Mouse (Mus musculus) hindbrain, embryonic 11.5 days (tissue): ENCODE measurements around the gene Fthl17d. TPM values are rescaled to one million over a fixed set of nuclear protein-coding genes. Genes with fewer than 3 reads are reported as not detected.
"Not testable (repeated sequence)": the region's sequence is repeated elsewhere in the genome, so short reads cannot be mapped to it uniquely, and the experiment has no call there.

ENCODE experiments used
- ATAC-seq: fragments of 200-750 bp; cut with Nextera tagmentation; 2 replicates; pipeline ENCODE4 v1.8.0; 2017; ENCODE audit warnings: mild to moderate bottlenecking, moderate TSS enrichment, moderate library complexity; ENCODE audit not compliant: low FRiP score
- DNase-seq: peaks from one replicate; pipeline ENCODE4 v3.0.0-alpha.2; 2015; ENCODE audit warnings: low spot score
- H3K27ac ChIP-seq: fragments of 300-500 bp; sonication (generic); 2 replicates; pipeline ENCODE4 v1.5.1; 2014; ENCODE audit warnings: mild to moderate bottlenecking, low read depth, low read length
- H3K27me3 ChIP-seq: fragments of 300-500 bp; sonication (generic); 2 replicates; pipeline ENCODE4 v1.6.1; 2014; ENCODE audit warnings: mild to moderate bottlenecking, low read length, moderate library complexity, mixed read lengths; ENCODE audit not compliant: control insufficient read depth, insufficient read depth
- H3K36me3 ChIP-seq: fragments of 300-500 bp; sonication (generic); 2 replicates; pipeline ENCODE4 v1.6.1; 2014; ENCODE audit warnings: mild to moderate bottlenecking, low read length, moderate library complexity, mixed read lengths; ENCODE audit not compliant: control insufficient read depth, insufficient read depth
- H3K4me1 ChIP-seq: fragments of 300-500 bp; sonication (generic); replicated peaks from 2 replicates; pipeline ENCODE4 v1.6.1; 2014; ENCODE audit warnings: low read length, mixed read lengths; ENCODE audit not compliant: control insufficient read depth, insufficient read depth
- H3K4me2 ChIP-seq: fragments of 300-500 bp; sonication (generic); replicated peaks from 2 replicates; pipeline ENCODE4 v1.6.1; 2014; ENCODE audit warnings: mild to moderate bottlenecking, low read depth, low read length
- H3K4me3 ChIP-seq: fragments of 300-500 bp; sonication (generic); 2 replicates; pipeline ENCODE4 v1.5.1; 2014; ENCODE audit warnings: low read depth, low read length
- H3K9ac ChIP-seq: fragments of 300-500 bp; sonication (generic); 2 replicates; pipeline ENCODE4 v1.6.1; 2014; ENCODE audit warnings: low read depth, low read length
- H3K9me3 ChIP-seq: fragments of 300-500 bp; sonication (generic); 2 replicates; pipeline ENCODE4 v1.6.1; 2016; ENCODE audit warnings: low read length; ENCODE audit not compliant: control insufficient read depth
- WGBS: fragments of 180-500 bp; shearing (Covaris S2); extraction: QIAGEN DNeasy Blood & Tissue Kit; methylation state at CpG from one replicate; pipeline ENCODE4 v1.1.7; 2014; 5-methylcytosine and 5-hydroxymethylcytosine counted together
- polyA plus RNA-seq: library from polyadenylated mRNA; unstranded; fragments of >200 nt; fragmentation: Nextera tagmentation; extraction: Ambion mirVana; gene quantifications from 2 replicates; pipeline ENCODE4 v1.2.1, GENCODE M21; 2014

The Fthl17d gene
- polyA plus RNA-seq, result not detected in 2 replicates

DNA sequence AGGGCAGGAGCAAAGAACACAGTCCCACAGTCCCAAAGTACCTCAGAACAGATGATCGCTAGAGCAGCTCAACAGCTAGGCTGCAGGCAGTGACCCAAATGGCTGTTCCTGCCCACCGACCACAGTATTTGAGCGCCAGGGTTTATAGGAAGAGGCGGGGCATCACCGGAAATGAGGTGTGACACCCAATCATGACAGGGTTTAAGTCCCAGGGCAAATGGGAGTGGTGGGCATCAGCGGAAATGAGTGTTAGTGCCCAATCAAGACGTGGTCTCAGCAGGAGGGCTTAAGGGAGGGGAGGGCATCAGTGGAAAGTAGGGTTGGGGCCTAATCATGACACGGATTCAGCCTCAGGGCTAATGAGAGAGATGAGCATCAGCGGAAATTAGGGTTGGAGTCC lies at the start of gene Fthl17d:
Gene Fthl17d, minus strand, starts transcription at position 101 of the 400 bp plus-strand sequence.
- H3K4me1 ChIP-seq, DNase-seq: not testable (repeated sequence)

DNA sequence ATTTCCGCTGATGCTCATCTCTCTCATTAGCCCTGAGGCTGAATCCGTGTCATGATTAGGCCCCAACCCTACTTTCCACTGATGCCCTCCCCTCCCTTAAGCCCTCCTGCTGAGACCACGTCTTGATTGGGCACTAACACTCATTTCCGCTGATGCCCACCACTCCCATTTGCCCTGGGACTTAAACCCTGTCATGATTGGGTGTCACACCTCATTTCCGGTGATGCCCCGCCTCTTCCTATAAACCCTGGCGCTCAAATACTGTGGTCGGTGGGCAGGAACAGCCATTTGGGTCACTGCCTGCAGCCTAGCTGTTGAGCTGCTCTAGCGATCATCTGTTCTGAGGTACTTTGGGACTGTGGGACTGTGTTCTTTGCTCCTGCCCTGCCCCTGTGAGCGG lies 46.6 kb upstream of the Fthl17d start, which contains the start of gene Fthl17e:
Gene Fthl17e, plus strand, starts transcription at position 301 of the 400 bp plus-strand sequence.
- no CpG with 5 or more reads among the region's 10 CpGs for WGBS
- not testable (repeated sequence) for H3K27ac ChIP-seq, H3K9me3 ChIP-seq, H3K27me3 ChIP-seq, H3K4me3 ChIP-seq, H3K4me2 ChIP-seq, H3K4me1 ChIP-seq, H3K9ac ChIP-seq, DNase-seq, ATAC-seq, H3K36me3 ChIP-seq

More for the DNA sequence above, at the start of gene Fthl17d:
- H3K36me3 ChIP-seq, H3K27ac ChIP-seq, H3K9ac ChIP-seq, H3K9me3 ChIP-seq, H3K27me3 ChIP-seq, H3K4me3 ChIP-seq, ATAC-seq, H3K4me2 ChIP-seq: not testable (repeated sequence)
- no CpG with 5 or more reads among the region's 9 CpGs for WGBS

DNA sequence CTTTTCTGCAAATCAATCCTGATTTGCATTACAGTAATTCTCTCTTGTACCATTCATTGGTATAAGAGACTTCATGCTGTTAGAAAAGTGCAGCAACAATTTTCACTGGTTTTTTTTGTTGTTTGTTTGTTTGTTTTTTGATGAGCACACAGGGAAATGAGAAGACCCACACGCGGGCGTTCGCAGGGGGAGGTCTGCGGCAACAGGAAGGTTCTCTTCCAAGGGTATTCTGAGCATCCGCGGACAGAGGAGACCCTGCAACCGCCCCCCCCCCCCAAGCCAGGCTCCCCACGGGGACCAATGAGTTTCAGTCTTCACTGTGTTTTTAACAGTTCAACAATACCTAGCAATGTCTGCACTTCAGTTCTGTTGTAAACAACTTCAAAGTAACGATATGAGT lies 32.9 kb upstream of the Fthl17d start:
- no peak overlapping the region for H3K4me3 ChIP-seq
- ATAC-seq (no peak), DNase-seq (no peak)
- 60% methylated on average over 9 of the region's 10 CpGs for WGBS
- no peak overlapping the region for H3K4me2 ChIP-seq
- no peaks in the 10 kb centered on the region for H3K4me1 ChIP-seq
- no peak overlapping the region for H3K27ac ChIP-seq
- no peaks in the 10 kb centered on the region for H3K36me3 ChIP-seq
- no peaks in the 10 kb centered on the region for H3K27me3 ChIP-seq
- H3K9ac ChIP-seq, result no peak overlapping the region
- no peaks in the 10 kb centered on the region for H3K9me3 ChIP-seq

DNA sequence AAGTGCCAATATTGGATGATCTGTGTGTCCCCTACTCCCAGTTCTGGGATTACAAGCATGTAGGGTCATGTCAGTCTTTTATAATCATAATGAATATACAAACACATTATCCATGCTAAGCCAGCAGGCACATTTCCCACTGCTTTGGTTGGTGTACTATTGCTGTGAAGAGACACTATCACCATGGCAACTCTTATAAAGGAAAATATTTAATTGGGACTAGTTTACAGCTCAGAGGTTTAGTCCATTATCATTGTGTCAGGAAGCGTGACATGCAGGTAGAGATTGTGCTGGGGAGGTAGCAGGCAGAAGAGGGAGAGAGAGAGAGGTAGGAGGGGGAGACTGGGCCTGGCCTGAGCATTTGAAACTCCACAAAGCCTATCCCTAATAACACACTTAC lies 29.5 kb upstream of the Fthl17d start:
- DNase-seq, result no peak
- Histone ChIP-seq H3K4me1 (no peaks in the 10 kb centered on the region), H3K27me3 (no peaks in the 10 kb centered on the region), H3K9ac (no peak overlapping the region), H3K36me3 (no peaks in the 10 kb centered on the region), H3K4me2 (no peak overlapping the region), H3K9me3 (no peaks in the 10 kb centered on the region), H3K4me3 (no peak overlapping the region), H3K27ac (no peak overlapping the region)
- WGBS, result 29% methylated on average over 1 of the region's 1 CpGs
- no peak for ATAC-seq

DNA sequence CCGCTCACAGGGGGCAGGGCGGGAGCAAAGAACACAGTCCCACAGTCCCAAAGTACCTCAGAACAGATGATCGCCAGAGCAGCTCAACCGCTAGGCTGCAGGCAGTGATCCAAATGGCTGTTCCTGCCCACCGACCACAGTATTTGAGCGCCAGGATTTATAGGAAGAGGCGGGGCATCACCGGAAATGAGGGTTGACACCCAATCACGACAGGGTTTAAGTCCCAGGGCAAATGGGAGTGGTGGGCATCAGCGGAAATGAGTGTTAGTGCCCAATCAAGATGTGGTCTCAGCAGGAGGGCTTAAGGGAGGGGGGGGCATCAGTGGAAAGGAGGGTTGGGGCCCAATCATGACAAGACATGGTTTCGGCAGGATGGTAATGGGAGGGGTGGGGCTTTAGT lies 10.1 kb downstream of the Fthl17d start, which contains the start of gene Fthl17c:
Gene Fthl17c, minus strand, starts transcription at position 101 of the 400 bp plus-strand sequence.
- not testable (repeated sequence) for H3K9ac ChIP-seq, H3K4me2 ChIP-seq, H3K27me3 ChIP-seq, ATAC-seq, H3K36me3 ChIP-seq, H3K9me3 ChIP-seq, H3K4me3 ChIP-seq, DNase-seq, H3K27ac ChIP-seq, H3K4me1 ChIP-seq
- WGBS, result no CpG with 5 or more reads among the region's 11 CpGs

DNA sequence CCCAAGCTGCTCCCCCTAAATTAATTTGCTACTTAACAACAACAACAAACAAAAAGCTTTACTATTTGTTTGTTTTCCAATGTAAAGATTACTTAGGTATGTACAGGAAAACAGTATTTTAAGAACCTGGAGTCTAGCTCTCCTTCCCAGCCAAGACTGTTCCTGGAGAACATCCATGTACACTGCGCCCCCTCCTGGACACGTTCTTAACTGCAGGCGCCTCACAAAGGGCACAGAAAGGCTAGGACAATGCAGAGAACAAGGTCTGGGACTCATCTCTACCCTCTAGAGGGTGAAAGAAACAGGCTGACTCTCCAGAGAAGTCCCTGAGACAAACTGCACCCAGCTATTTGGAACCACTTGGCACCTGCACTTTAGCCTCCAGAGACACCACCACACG lies 21.9 kb downstream of the Fthl17d start:
- H3K27me3 ChIP-seq, H3K4me1 ChIP-seq, H3K36me3 ChIP-seq, ATAC-seq, H3K4me2 ChIP-seq, H3K27ac ChIP-seq, H3K9ac ChIP-seq, H3K9me3 ChIP-seq, H3K4me3 ChIP-seq: not testable (repeated sequence)
- 59% methylated on average over 4 of the region's 4 CpGs for WGBS
- peak; percentile 1 for DNase-seq

DNA sequence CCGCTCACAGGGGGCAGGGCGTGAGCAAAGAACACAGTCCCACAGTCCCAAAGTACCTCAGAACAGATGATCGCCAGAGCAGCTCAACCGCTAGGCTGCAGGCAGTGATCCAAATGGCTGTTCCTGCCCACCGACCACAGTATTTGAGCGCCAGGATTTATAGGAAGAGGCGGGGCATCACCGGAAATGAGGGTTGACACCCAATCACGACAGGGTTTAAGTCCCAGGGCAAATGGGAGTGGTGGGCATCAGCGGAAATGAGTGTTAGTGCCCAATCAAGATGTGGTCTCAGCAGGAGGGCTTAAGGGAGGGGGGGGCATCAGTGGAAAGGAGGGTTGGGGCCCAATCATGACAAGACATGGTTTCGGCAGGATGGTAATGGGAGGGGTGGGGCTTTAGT lies 23.7 kb downstream of the Fthl17d start, which contains the start of gene Fthl17b:
Gene Fthl17b, minus strand, starts transcription at position 101 of the 400 bp plus-strand sequence.
- H3K27me3 ChIP-seq, H3K9me3 ChIP-seq, H3K4me3 ChIP-seq, H3K36me3 ChIP-seq, H3K4me2 ChIP-seq, H3K9ac ChIP-seq, DNase-seq, H3K27ac ChIP-seq, H3K4me1 ChIP-seq, ATAC-seq: not testable (repeated sequence)
- 88% methylated on average over 3 of the region's 11 CpGs for WGBS

DNA sequence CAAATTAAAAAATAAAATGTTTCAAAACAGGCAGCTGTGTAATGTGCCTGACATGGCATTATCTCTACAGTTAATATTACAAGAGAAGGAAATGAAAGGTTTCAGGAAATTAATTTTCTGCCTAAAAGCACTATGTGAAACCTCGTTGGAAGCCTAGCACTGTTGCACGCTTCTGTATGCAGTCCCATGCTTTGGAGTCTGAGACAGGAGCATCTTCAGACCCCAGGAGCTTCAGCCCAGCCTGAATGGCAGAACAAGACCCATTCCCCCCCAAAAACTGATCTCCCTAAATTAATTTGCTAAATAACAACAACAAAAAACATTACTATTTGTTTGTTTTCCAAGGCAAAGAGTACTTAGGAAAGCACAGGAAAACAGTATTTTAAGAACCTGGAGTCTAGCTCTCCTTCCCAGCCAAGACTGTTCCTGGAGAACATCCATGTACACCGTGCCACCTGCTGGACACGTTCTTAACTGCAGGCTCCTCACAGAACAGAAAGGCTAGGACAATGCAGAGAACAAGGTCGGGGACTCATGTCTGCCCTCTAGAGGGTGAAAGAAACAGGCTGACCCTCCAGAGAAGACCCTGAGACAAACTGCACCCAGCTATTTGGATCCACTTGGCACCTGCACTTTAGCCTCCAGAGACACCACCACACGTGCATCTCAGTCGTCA lies 38.3 kb downstream of the Fthl17d start:
- not testable (repeated sequence) for H3K27ac ChIP-seq, H3K4me3 ChIP-seq, H3K4me2 ChIP-seq, H3K9me3 ChIP-seq, H3K27me3 ChIP-seq, H3K4me1 ChIP-seq, H3K9ac ChIP-seq, H3K36me3 ChIP-seq
- peak; percentile 76; the same call in 1 of the 2 replicates for ATAC-seq
- peak; percentile 83 for DNase-seq
- WGBS, result 26% methylated on average over 5 of the region's 7 CpGs

DNA sequence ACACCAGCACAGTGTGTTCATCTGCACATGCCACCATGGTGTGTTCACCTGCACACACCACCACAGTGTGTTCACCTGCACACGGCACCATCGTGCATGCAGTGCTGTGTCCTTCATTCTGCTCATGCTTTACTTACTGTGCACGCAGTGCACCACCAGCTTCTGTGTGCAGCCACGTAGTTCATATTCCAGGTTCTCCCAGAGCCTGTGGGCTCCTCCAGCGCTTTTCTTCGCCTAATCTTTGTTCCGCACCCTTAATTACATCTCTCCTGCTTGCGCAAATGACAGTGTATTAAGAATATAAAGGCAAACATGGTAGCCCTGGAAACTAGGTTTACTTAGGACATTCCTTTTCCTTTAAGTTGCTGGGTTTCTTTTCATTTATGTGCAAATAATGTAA lies 42.5 kb downstream of the Fthl17d start:
- no peak for DNase-seq
- H3K27ac ChIP-seq, result no peak overlapping the region
- H3K4me2 ChIP-seq, result no peak overlapping the region
- no peak overlapping the region for H3K4me3 ChIP-seq
- WGBS, result 83% methylated on average over 8 of the region's 8 CpGs
- no peaks in the 10 kb centered on the region for H3K27me3 ChIP-seq
- no peaks in the 10 kb centered on the region for H3K9me3 ChIP-seq
- no peaks in the 10 kb centered on the region for H3K36me3 ChIP-seq
- H3K9ac ChIP-seq, result no peak overlapping the region
- H3K4me1 ChIP-seq, result no peaks in the 10 kb centered on the region
- ATAC-seq, result no peak
